In the genomic region with DNA sequence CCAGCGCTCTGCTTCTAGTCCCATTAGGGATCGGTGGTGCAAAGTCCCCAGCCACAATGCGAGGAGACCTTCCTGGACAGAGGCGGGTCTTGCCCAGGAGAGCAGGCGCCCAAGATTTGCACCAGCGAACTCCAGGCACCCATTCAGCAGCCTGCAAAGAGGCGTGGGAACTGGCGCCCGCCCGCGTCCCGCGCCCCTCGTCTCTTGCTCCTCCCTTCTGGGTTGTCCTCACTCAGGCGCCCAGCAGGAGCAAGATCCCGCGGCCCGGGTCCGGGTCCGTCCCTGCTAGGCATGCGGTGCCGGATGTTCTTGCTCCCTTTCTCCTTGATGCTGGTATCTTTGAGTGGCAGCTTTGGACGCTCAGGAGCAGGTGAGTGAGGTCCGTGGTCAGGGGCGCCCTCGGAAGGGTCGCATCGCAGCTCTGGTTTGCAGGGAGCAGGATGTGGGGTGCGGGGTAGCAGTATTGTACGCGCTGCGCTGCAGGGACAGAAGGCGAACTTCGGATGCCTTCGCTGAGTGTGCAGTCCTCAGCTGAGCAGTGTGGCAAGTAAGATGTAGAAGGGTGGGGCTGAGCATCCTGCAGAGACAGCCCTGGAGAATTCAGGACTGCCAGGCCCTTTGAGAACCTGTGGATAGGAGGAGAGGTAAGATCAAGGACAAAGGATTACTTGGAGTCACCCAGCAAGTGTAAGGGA, we compare ENCODE assay signal across 9 mouse cellular contexts. TPM values are rescaled to one million over a fixed set of nuclear protein-coding genes. Genes with fewer than 3 reads are reported as not detected.
DNase-seq lines count a peak whose midpoint lies in the region; ATAC-seq and TF ChIP-seq lines count a peak whose summit lies in the region.
"Had no signal": no experiment of that assay in that cellular context is flagged by ENCODE, and none has a peak within 500 bp of the region (broad histone marks: within the 10 kb centered on the region; RNA-seq: fewer than 3 reads in every experiment).

TSS of gene Gm19410 (plus strand) at position 292 of the 695 bp plus-strand sequence.

- no peak within 1 kb of the TSS for H3K27ac ChIP-seq in cerebellum, adult 2 months (ENCODE audit: insufficient read depth, low read length)
- H3K27ac ChIP-seq in hindbrain, embryonic 12.5 days, result no peak within 1 kb of the TSS
- no peak within 1 kb of the TSS for H3K27ac ChIP-seq in neural tube, embryonic 11.5 days (ENCODE audit: low read depth, low read length)

- no peaks in the 10 kb centered on the region; the same call in 1 of the 2 replicates for H3K27me3 ChIP-seq in cerebellum, adult 2 months (ENCODE audit: control insufficient read depth, insufficient read depth, low read length)
- H3K27me3 ChIP-seq in hindbrain, embryonic 12.5 days, result peaks cover 30% of the 10 kb centered on the region
- peaks cover 19% of the 10 kb centered on the region for H3K27me3 ChIP-seq in neural tube, embryonic 11.5 days (ENCODE audit: control insufficient read depth, insufficient read depth, low read length)

- no peak for DNase-seq in cerebellum, adult 2 months
- DNase-seq in cerebellum, adult 11 months, result no peak
- peak; percentile 27 for DNase-seq in thymus, postnatal 4 days
- DNase-seq in thymus, postnatal 0 days (ENCODE audit: low spot score), result no peak
- peak; percentile 41 to 61 for DNase-seq in left cerebral cortex, postnatal 36 days (ENCODE audit: low spot score in 2 of 2)
- DNase-seq in neural tube, embryonic 11.5 days (ENCODE audit: low spot score), result peak; percentile 52
- no peak for DNase-seq in spleen, adult 12 weeks (ENCODE audit: low spot score)

- H3K36me3 ChIP-seq in hindbrain, embryonic 12.5 days, result no peaks in the 10 kb centered on the region
- no peaks in the 10 kb centered on the region for H3K36me3 ChIP-seq in neural tube, embryonic 11.5 days (ENCODE audit: control insufficient read depth, insufficient read depth, low read length)

- no peak for TF ChIP-seq POLR2A in cerebellum, adult 2 months (IDR thresholded peaks at IDR 0.05; ENCODE audit: borderline replicate concordance, insufficient read depth, low read length)

- H3K4me1 ChIP-seq in cerebellum, adult 2 months (ENCODE audit: control insufficient read depth, insufficient read depth, low read length), result peaks cover 6% of the 10 kb centered on the region; the same call in 1 of the 2 replicates
- peaks cover 10% of the 10 kb centered on the region for H3K4me1 ChIP-seq in hindbrain, embryonic 12.5 days
- no peaks in the 10 kb centered on the region; the same call in 1 of the 2 replicates for H3K4me1 ChIP-seq in neural tube, embryonic 11.5 days (ENCODE audit: control insufficient read depth, insufficient read depth, low read length)

- peak; percentile 67 for ATAC-seq in hindbrain, embryonic 12.5 days (ENCODE audit: low FRiP score)
- ATAC-seq in neural tube, embryonic 11.5 days (ENCODE audit: insufficient read depth, low FRiP score, low TSS enrichment), result no peak

- peak within 1 kb of the TSS; percentile 13 for H3K4me3 ChIP-seq in cerebellum, adult 2 months (replicated peaks; ENCODE audit: insufficient read depth, low read depth, low read length)
- H3K4me3 ChIP-seq in hindbrain, embryonic 12.5 days, result peak within 1 kb of the TSS; percentile 42
- H3K4me3 ChIP-seq in neural tube, embryonic 11.5 days (ENCODE audit: low read depth, low read length), result peak within 1 kb of the TSS; percentile 39
- H3K4me3 ChIP-seq: myocyte had no signal

- intact Hi-C loops in left cerebral cortex, postnatal 36 days (cut with DNase I), result no loop called here

- H3K4me2 ChIP-seq in hindbrain, embryonic 12.5 days (replicated peaks), result peak within 1 kb of the TSS; percentile 90
- H3K4me2 ChIP-seq in neural tube, embryonic 11.5 days (ENCODE audit: low read depth), result peak within 1 kb of the TSS; percentile 83

- WGBS in cerebellum, adult 2 months, result 1% methylated on average over 35 of the region's 35 CpGs
- WGBS in hindbrain, embryonic 12.5 days, result under 1% methylated on average over 35 of the region's 35 CpGs
- WGBS in neural tube, embryonic 11.5 days, result 0% methylated on average over 35 of the region's 35 CpGs

- peak within 1 kb of the TSS; percentile 49 for H3K9ac ChIP-seq in hindbrain, embryonic 12.5 days
- peak within 1 kb of the TSS; percentile 35 for H3K9ac ChIP-seq in neural tube, embryonic 11.5 days (ENCODE audit: low read length)

- TF ChIP-seq CTCF in cerebellum, adult 2 months (IDR thresholded peaks at IDR 0.05; ENCODE audit: borderline replicate concordance, insufficient read depth, low read depth, low read length), result no peak

- H3K9me3 ChIP-seq in hindbrain, embryonic 12.5 days (replicated peaks), result no peaks in the 10 kb centered on the region
- H3K9me3 ChIP-seq in neural tube, embryonic 11.5 days (ENCODE audit: control insufficient read depth, low read length), result no peaks in the 10 kb centered on the region

RNA-seq across cellular contexts. Expression of gene Gm19410, which starts in this region (rescaled TPM):
- polyA plus RNA-seq in cerebellum, adult 2 months (2012; rRNA removed), result 0.13 and 0.14 TPM in 2 replicates
- polyA plus RNA-seq in thymus, postnatal 0 days (2015; fragmentation: Nextera tagmentation; extraction: Ambion mirVana), result 0.01 TPM in 1 of 2 replicates, not detected in the other
- polyA plus RNA-seq in hindbrain, embryonic 12.5 days (2016; fragmentation: Nextera tagmentation; extraction: Ambion mirVana), result 0.03 TPM in 1 of 2 replicates, not detected in the other
- total RNA-seq in left cerebral cortex, postnatal 36 days (2021), result 10 to 100 TPM; 22.2 to 24.6 TPM
- 0.07 TPM in 1 of 2 replicates, not detected in the other for polyA plus RNA-seq in neural tube, embryonic 11.5 days (2014; fragmentation: Nextera tagmentation; extraction: Ambion mirVana)
- polyA plus RNA-seq: myocyte had no signal

Comparison
In these comparisons a context has a peak if more than half of its experiments do, and no peak if none do; other contexts are left out.
1. DNase-seq: peak in thymus, postnatal 4 days (single experiment) and left cerebral cortex, postnatal 36 days (2 of 2); none in cerebellum, adult 2 months (0 of 2), cerebellum, adult 11 months (single experiment), thymus, postnatal 0 days (single experiment) and spleen, adult 12 weeks (single experiment).
2. Peak in ATAC-seq, H3K4me3 ChIP-seq, H3K9ac ChIP-seq and H3K4me2 ChIP-seq in hindbrain, embryonic 12.5 days; RNA of the gene not detected or under 1 TPM.
3. Peak in DNase-seq, H3K4me3 ChIP-seq, H3K9ac ChIP-seq and H3K4me2 ChIP-seq in neural tube, embryonic 11.5 days; RNA of the gene not detected or under 1 TPM.
4. Peak in every context shown above with its lines, with median percentiles within 50 percentile points of each other: H3K4me3 ChIP-seq.